Mouse (Mus musculus) ES-E14 (cell line): ENCODE measurements at regions not wholly inside any gene's neighbourhood (a gene's known extent, or its start where the extent isn't known, plus 50 kb on each side); places are given as distances from the start of the nearest gene placed in this dataset.

Experiments used
- MAFK ChIP-seq: IDR thresholded peaks from 2 replicates; pipeline ENCODE4 v1.6.1; 2014; ENCODE audit warnings: mild to moderate bottlenecking, low read depth, low read length, inconsistent platforms; ENCODE audit not compliant: insufficient read depth
- ZNF384 ChIP-seq: IDR thresholded peaks from 2 replicates; pipeline ENCODE4 v1.6.1; 2012; ENCODE audit warnings: low read depth, low read length, inconsistent platforms

- TF ChIP-seq ZNF384, result no peak
- no peak for TF ChIP-seq MAFK
Measured at GRCm38 (mm10) chr8:57086811-57087210, 234.0 kb upstream of the Hand2 start.
